Mouse (Mus musculus) lung, postnatal 0 days (tissue): ENCODE measurements around the gene Tanc1.

Source experiments
- CTCF ChIP-seq: IDR thresholded peaks from 2 replicates; pipeline ENCODE4 v1.5.1; 2016; ENCODE audit warnings: antibody characterized with exemption, mild to moderate bottlenecking
- EP300 ChIP-seq: IDR thresholded peaks from 2 replicates; pipeline ENCODE4 v1.6.1; 2016; ENCODE audit warnings: antibody characterized with exemption, mild to moderate bottlenecking, control low read depth

GRCm38 (mm10) chr2:59613474-59614019 lies 1.7 kb downstream of the Tanc1 start:
- no peak for TF ChIP-seq CTCF
- TF ChIP-seq EP300: no peak
